Mouse (Mus musculus): ENCODE measurements around the gene Zfp784. TPM values are rescaled to one million over a fixed set of nuclear protein-coding genes. Genes with fewer than 3 reads are reported as not detected.
A peak's percentile ranks its signal among the peaks of the same experiment; 100 is the strongest.
"Not testable (repeated sequence)": the region's sequence is repeated elsewhere in the genome, so short reads cannot be mapped to it uniquely, and the experiment has no call there.

The Zfp784 gene
- total RNA-seq, 2 experiments from 2014 or later = 0.09 to 1.9 TPM

- no peak for ATAC-seq (replicated peaks; ENCODE audit: low FRiP score, low TSS enrichment, poor library complexity, severe bottlenecking)
Measured at GRCm38 (mm10) chr7:5030554-5031275, 7.5 kb downstream of the Zfp784 start.

GRCm38 (mm10) chr7:5029946-5030345, 8.3 kb downstream of the Zfp784 start:
- 0 out of 2 replicates have a peak, but pooled peaks have one; percentile 20 for ATAC-seq (replicated peaks; ENCODE audit: low FRiP score, low TSS enrichment, poor library complexity, severe bottlenecking)

- no peak for ATAC-seq (replicated peaks; ENCODE audit: low FRiP score, low TSS enrichment, poor library complexity, severe bottlenecking)
Measured at GRCm38 (mm10) chr7:5029543-5029942, 8.7 kb downstream of the Zfp784 start.

GRCm38 (mm10) chr7:5021197-5021596, 17.0 kb downstream of the Zfp784 start:
- no peak for ATAC-seq (replicated peaks; ENCODE audit: low FRiP score, low TSS enrichment, poor library complexity, severe bottlenecking)

- no peak for ATAC-seq (replicated peaks; ENCODE audit: low FRiP score, low TSS enrichment, poor library complexity, severe bottlenecking)
Measured at GRCm38 (mm10) chr7:5020685-5021084, 17.6 kb downstream of the Zfp784 start.

- peak; percentile 91 for ATAC-seq (replicated peaks; ENCODE audit: low FRiP score, low TSS enrichment, poor library complexity, severe bottlenecking)
Measured at GRCm38 (mm10) chr7:5020000-5020681, 18.1 kb downstream of the Zfp784 start, which contains the start of the genes Zfp865 and Ccdc106. Gene Zfp865 (plus strand): TSS chr7:5020376. Gene Ccdc106 (plus strand): TSS chr7:5020553.

- ATAC-seq (replicated peaks; ENCODE audit: low FRiP score, low TSS enrichment, poor library complexity, severe bottlenecking) = not testable (repeated sequence)
Measured at GRCm38 (mm10) chr7:5019576-5019975, 18.7 kb downstream of the Zfp784 start.

GRCm38 (mm10) chr7:5017931-5018330, 20.3 kb downstream of the Zfp784 start:
- no peak for ATAC-seq (replicated peaks; ENCODE audit: low FRiP score, low TSS enrichment, poor library complexity, severe bottlenecking)

- ATAC-seq (replicated peaks; ENCODE audit: low FRiP score, low TSS enrichment, poor library complexity, severe bottlenecking) = no peak
Measured at GRCm38 (mm10) chr7:5017352-5017751, 20.9 kb downstream of the Zfp784 start.

GRCm38 (mm10) chr7:5016920-5017319, 21.3 kb downstream of the Zfp784 start:
- no peak for ATAC-seq (replicated peaks; ENCODE audit: low FRiP score, low TSS enrichment, poor library complexity, severe bottlenecking)

GRCm38 (mm10) chr7:5016057-5016456, 22.2 kb downstream of the Zfp784 start:
- ATAC-seq (replicated peaks; ENCODE audit: low FRiP score, low TSS enrichment, poor library complexity, severe bottlenecking) = no peak

GRCm38 (mm10) chr7:5015118-5016001, 22.9 kb downstream of the Zfp784 start, which contains the start of gene Gm44973:
Gene Gm44973 (plus strand): TSS chr7:5015496.
- peak; percentile 62 for ATAC-seq (replicated peaks; ENCODE audit: low FRiP score, low TSS enrichment, poor library complexity, severe bottlenecking)

- peak; percentile 76 for ATAC-seq (replicated peaks; ENCODE audit: low FRiP score, low TSS enrichment, poor library complexity, severe bottlenecking)
Measured at GRCm38 (mm10) chr7:5014251-5015117, 23.8 kb downstream of the Zfp784 start, which contains the start of the genes Zfp524 and Fiz1. Gene Zfp524 (plus strand): TSS chr7:5014415. Gene Fiz1 (minus strand): TSS chr7:5014697.

- no peak for ATAC-seq (replicated peaks; ENCODE audit: low FRiP score, low TSS enrichment, poor library complexity, severe bottlenecking)
Measured at GRCm38 (mm10) chr7:5012681-5013513, 25.3 kb downstream of the Zfp784 start.

- no peak for ATAC-seq (replicated peaks; ENCODE audit: low FRiP score, low TSS enrichment, poor library complexity, severe bottlenecking)
Measured at GRCm38 (mm10) chr7:5008229-5008628, 30.0 kb downstream of the Zfp784 start.

- ATAC-seq (replicated peaks; ENCODE audit: low FRiP score, low TSS enrichment, poor library complexity, severe bottlenecking) = not testable (repeated sequence)
Measured at GRCm38 (mm10) chr7:5002876-5003275, 35.4 kb downstream of the Zfp784 start.

GRCm38 (mm10) chr7:4999876-5000275, 38.4 kb downstream of the Zfp784 start:
- peak; percentile 49; the same call in 1 of the 2 replicates for ATAC-seq (replicated peaks; ENCODE audit: low FRiP score, low TSS enrichment, poor library complexity, severe bottlenecking)

GRCm38 (mm10) chr7:4996934-4997333, 41.3 kb downstream of the Zfp784 start:
- no peak for ATAC-seq (replicated peaks; ENCODE audit: low FRiP score, low TSS enrichment, poor library complexity, severe bottlenecking)

Data from megakaryocyte-erythroid progenitor cell, adult 5-6 weeks (primary cell).